Mouse (Mus musculus) 3T3-L1 (cell line): ENCODE measurements around the gene Tmem11.
"Not testable (repeated sequence)": the region's sequence is repeated elsewhere in the genome, so short reads cannot be mapped to it uniquely, and the experiment has no call there.

Experiments used
- DNase-seq: peaks from one replicate; pipeline ENCODE4 v3.0.0-alpha.2; 2015; ENCODE audit warnings: low read depth, low spot score

Gene Tmem11

DNA sequence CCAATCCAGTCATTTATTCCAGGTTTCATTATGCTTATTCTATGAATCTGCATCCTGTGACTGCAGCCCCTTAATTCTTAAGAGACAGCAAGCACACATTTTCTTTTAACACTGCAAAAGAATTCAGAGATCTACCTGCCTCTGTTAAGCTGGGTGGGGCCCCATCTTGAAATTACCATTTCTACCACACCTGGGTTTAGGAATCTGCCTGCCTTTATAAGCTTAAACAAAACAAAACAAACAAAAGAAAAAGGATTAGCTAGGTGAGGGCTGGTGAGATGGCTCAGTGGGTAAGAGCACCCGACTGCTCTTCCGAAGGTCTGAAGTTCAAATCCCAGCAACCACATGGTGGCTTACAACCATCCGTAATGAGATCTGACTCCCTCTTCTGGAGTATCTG lies 7.9 kb upstream of the Tmem11 start:
- not testable (repeated sequence) for DNase-seq

DNA sequence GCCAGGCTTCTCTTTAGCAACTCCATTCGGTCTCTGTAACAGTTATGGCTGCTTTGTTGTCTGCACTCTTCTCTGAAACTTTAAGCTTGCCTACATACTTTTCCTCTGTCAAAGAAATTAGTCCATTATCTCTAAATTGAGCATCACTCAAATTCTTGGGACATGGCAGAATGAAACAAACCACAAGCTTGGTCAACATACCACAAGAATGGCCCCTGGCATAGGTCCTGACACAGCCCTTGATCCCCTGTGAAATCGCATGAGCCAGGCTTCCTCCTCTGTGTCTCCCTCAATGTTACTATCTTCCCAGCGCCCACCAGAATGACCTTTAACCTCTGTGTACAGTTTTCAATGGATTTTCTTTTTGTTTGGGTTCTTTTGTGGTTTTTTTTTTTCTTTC lies 3.3 kb upstream of the Tmem11 start:
- DNase-seq: peak; percentile 44

DNA sequence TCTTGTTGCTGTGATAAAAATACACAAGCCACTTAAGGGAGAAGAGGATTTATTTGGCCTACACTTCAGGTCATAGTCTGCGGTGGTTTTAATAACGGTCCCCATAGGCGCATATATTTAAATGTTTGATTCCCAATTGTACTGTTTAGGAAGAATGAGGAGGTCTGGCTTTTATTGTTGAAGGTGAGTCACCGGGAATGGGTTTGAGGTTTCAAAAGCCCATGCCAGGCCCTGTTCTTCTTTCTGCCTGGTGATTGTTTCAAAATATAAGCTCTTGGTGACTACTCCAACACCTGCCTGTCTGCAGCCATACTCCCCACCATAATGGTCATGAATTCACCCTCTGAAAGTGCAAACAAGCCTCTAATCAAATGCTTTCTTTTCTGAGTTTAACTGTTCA lies 1.5 kb upstream of the Tmem11 start:
- DNase-seq: peak; percentile 63

DNA sequence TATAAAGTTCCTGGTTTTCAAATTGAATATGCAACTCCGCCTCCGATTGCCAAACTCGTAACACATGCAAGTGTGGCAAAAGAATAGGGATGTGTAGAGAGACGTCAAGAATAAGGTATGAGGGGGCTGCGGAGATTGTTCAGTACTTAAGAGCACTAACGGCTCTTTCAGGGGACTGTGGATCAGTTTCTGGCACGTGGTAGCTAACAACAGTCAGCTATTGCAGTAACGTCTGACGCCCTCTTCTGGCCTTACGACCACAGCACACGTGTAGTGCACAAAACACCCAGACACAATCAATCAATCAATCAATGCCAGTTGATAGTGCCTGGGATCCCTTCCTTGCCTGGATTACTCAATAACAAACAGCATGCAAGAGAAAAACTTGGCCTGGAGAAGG lies 351 bp upstream of the Tmem11 start:
- DNase-seq: peak; percentile 81

DNA sequence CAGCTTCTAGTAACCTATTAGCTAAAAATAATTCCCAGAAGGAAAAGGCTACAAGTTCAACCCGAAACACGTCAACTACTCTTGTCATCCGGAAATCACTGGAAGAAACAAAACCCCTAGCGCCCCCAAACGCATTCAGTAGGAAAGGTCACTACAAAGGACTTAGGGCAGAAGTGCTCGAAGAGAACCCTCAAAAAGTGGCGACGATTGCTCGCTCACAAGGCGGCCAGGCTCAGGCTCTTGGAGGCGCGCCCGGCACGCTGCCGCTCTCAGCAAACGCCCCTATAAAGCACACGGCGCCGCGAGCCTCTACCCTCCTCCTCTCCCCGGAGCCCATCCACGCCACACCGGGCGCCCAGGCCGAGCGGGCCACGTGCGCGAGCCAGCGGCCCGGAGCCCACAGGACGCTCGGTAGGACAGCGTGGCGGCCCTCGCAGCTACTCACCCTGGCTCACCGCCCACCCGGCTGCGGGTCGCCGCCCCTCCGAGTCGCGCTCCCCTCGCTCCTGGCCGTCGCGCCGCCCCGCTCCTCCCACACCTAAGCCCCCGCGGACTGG lies 938 bp downstream of the Tmem11 start:
- peak; percentile 67 for DNase-seq

DNA sequence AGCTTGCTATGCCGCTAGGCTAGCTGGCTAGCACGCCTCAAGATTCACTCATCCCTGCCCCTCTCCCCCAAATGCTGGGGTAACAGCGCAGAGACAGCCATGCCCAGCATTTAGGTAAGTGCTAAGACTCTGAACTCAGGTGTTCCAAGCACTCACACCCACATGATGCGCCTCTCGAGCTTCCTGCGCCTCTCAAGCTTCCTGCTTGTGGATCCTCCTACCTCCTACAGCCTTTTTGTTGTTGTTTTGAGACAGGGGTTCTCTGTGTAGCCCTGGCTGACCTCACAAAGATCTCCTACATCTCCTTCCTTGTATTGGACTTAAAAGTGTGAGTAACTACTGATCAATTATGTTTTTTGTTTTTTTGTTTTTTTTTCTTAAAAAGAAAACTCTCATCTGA lies 6.0 kb downstream of the Tmem11 start:
- no peak for DNase-seq

DNA sequence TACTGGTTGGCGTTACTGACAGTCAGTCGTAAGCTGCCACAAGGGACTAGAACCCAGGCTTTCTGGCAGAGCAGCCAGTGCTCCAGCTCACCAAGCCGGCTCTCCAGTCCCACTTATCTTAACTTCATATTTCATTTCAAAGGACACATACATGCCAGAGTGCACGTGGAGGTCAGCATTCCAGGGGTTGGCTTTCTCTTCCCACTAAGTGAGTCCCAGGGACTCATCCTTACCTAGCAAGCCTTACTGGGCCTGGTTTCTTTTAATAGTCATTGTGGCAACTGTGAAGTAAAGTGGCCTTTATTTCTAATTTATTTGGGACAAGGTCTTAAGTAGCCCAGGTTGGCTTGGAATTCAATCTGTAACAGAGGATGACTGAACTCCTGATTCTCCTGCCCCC lies 7.7 kb downstream of the Tmem11 start:
- DNase-seq: no peak

DNA sequence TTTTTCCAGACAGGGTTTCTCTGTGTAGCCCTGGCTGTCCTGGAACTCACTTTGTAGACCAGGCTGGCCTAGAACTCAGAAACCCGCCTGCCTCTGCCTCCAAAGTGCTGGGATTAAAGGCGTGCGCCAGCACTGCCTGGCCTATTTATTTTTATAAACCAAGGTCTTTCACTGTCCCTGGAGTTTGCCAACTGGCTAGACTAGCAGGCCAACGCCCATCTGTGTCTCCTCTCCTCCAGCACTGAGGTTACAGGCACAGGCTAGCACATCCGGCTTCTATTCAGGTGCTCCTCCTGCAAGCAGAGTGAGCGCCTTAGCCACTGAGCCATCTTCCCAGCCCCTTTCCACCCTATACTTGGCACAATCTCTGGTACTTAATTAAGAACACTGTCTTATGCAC lies 9.6 kb downstream of the Tmem11 start:
- not testable (repeated sequence) for DNase-seq

DNA sequence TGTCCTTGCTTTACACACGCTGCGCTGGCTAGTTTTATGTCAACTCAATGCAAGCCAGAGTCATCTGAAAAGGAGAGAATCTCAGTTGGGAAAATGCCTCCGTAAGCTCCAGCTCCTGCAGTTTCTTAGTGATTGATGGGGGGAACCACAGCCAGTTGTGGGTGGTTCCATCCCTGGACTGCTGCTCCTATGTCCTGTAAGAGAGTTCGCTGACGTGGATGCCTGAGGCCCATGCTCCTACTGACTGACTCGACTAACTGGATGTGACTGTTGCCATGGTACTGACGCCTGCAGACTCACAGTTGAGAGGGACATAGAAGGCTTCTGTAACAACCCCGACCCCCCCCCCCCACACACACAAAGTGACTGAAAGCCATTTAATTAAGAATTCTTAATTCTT lies 11.2 kb downstream of the Tmem11 start:
- DNase-seq: no peak

DNA sequence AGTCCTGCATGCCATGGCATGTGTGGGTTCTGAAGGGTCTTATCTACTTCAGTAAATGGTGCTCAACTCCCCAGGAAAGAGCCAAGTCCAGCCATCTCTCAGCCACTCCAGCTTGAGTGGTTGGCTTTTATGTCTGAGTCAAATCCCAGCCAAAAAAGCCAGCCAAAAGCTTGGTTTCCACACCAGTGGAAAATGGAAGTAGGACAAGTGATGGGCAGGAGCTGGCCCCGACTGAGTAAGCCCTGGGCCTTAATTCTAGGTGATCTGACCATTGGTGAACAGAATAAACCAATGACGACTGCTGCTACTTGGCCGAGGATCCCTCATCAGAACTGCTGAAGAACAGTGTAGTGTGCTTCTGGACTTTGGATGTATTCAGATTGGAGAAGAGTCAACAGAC lies 11.6 kb downstream of the Tmem11 start:
- no peak for DNase-seq

DNA sequence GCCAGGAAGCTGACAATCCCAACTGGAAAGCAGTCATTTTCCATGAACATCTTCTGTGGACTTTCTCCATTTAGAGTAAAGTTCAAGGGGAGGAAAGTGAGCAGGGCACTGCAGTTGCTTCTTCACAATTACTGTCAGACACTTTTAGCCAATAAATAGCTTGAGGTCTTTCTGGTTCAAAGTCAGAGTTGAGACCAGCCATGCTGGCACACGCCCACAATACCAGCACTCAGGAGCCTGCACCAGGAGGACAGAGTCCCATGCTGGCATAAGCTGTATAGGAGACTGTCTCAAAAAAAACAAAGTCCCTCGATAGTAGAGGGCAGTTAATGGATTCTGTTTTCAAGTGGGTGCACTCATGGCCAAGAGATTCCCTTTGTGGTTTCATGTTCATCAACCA lies 13.1 kb downstream of the Tmem11 start:
- DNase-seq: no peak

DNA sequence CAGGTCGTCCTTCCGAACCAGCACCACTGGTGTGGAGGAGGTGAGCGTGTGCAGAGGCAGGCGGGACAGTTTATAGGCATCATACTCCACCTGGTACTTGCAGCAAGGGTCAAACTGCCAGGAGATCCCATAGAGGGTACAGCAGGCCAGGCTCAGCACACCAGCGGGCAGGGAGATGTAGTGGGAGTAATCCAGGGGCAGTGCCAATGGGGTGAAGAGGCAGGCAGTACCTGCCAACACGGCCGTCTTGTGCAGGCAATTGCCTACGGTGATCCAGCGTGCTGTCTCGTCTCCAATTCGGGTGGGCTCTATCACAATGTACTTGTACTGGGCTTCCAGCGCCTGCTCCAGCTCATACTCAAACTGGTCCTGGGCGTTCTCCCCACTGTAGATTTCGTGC lies 14.2 kb downstream of the Tmem11 start:
- DNase-seq: no peak

DNA sequence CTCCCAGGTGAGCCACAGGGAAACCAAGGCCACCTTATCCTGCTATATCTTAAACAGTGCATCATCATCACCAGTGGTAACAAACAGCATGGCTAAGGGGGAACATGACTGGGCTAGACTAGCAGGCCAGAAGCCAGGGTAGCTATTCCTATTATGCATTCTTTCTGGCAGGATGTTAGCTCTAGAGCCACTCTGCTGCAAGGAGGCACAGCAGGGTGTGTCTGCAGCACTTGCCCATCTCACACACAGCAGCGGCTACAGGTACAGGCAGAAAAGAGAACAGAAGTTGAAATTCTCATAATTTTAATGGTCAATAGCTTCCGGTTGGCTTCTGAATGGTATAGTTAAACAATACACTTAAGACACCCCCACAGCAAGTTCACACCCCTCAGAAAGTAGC lies 14.9 kb downstream of the Tmem11 start:
- DNase-seq: no peak

DNA sequence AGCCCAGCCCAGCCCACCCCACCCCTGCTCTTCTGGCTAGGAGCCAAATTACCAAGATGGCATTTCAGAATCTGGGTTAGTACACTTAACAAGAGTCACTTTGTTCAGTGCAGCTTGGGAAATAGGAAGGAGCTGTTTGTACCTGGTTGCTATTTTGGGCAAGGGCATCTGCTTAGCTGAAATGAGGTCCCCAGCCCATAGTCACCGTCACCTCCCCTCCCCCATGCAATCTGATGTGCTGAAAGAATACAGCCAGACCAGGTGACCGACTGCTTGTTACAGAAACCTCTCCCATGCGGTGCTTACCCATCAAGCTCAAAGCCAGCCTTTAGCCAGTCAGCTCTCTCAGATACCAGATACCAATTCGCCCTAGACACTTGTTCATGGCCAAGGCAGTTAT lies 15.9 kb downstream of the Tmem11 start:
- DNase-seq: no peak

DNA sequence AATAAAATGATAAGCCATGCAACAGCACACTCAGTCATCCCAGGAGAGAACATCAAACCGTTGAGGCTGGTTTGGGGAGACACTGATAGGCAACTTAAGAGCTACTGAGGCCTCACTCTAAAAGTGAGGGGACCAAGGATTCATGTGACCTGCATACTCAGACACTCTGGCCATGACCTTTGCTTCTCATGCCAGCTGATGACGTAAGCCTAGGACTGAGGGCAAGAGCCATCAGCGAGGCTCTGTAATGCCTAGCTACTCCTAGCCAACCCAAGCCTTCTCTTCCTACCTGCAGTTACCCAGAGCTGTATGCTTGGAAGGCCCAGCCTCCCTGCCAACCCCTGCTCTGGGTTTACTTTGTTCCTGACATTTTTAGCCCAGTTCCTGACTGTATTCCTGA lies 17.1 kb downstream of the Tmem11 start:
- DNase-seq: no peak

DNA sequence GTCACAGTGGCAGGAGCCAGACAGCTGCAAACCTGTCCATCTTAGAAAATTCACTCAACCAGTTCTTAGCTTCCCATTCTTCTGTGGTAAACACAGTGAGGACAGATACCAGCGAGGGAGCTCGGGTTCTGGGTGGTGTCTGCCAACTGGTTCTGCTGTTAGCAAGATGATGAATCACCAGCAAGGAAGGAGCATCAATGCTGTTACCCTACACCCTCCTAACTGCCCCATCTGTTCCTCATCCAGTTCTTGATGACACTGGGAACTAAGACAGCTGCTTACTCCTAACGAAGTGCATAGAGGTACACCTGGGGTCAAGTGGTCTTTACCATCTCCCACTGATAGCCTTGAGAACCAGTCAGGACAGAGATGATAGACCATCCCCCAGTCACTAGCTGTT lies 22.5 kb downstream of the Tmem11 start:
- DNase-seq: peak; percentile 66

DNA sequence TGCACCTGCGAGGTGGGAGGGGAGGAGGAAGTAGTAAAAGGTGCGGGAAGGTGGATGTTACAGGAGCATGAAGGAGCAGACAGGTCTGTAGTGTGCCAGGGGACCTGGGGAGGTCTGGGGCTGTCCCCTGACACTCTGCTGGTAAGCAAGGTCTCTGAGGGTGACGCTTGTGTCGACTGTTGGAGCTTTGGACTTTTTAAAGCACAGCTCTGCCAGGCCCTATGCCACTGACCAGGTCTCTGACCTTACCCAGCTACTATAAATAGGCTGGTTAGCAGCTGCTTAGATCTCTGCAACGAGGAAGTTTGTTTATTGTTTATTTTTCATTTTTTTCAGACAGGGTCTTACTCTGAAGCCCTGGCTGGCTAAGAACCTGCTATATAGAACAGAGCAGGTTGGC lies 33.7 kb downstream of the Tmem11 start:
- no peak for DNase-seq

DNA sequence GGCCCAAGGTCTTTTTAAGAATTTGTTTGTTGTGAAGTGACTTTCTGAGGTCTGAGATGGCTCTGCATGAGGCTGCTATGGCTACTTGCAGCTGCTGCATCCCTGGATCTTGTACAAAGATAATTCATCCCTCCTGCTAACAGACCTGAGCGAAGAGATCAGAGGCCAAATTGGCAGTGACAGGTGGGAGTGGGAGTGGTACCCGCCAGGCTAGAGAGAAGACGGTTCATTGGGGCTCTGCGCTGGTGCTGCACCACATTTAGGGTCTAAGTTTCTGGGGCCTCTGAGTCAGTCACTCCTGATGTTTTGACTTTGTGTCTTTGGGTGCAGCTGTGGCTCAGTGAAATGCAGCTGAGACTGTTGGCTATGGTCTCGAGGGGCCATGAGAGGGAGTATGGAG lies 35.7 kb downstream of the Tmem11 start:
- no peak for DNase-seq

DNA sequence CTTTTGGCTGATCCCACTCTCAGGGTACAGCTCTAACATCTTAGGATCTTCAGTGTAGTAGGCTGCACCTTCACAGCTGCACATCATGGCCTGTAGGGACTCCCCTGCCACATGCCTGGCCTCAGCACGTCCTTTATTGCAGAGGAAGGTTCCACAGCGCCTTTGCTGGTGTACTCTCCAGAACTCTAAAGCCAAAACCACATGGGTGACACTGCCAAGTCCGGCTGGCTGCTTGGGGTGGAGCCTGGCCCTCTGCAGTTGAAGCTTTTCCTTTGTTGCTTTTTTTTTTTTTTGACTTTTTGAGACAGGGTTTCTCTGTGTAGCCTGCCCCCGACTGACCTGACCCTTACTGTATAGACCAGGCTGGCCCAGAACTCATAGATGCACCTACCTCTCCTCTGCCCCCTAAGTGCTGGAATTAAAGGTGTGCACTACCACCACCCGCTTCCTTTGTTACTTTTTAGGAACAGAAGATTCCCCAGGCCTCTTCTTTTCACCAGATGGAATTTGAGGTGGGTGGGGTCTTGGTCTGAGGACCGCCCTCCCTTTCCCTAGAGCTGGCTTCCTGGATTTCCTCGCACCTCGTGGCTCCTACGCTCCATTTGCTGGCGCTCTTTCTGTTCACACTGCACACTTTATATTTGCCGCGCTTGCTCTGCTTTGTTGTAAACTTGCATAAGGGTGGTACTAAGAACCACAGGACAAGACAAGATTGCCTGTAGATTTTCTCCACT lies 37.4 kb downstream of the Tmem11 start:
- peak; percentile 55 for DNase-seq

DNA sequence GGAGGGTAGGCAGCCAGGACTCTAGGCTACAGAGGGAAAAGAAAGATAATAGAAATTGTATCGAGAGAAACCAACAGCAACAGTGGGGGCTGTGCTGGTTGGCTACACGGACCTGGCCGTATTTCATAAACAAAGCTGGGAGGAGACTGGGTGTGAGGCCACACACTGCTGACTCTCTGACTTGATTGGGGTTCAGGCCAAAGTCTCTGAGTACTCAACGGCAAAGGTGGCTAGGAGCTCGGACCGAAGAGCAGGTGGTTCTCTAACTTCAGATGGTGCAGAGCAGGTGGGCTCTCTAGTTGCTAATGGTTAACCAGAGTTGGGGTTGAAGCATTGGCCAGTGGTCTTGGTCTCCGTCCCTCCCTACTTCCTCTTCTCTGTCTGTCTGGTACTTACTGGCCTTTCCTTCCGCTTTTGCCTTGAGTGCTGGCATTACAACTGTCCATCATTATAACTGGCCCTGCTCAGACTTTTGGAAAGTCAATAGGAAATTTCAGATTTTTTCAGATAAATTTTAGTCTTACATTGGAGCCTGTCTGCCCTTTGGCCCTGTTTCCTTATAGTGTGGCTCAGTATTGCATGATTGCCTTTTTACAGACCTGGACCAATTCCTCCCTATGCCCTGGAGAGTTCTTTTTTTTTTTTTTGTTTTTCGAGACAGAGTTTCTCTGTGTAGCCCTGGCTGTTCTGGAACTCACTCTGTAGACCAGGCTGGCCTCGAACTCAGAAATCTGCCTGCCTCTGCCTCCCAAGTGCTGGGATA lies 41.2 kb downstream of the Tmem11 start:
- no peak for DNase-seq

DNA sequence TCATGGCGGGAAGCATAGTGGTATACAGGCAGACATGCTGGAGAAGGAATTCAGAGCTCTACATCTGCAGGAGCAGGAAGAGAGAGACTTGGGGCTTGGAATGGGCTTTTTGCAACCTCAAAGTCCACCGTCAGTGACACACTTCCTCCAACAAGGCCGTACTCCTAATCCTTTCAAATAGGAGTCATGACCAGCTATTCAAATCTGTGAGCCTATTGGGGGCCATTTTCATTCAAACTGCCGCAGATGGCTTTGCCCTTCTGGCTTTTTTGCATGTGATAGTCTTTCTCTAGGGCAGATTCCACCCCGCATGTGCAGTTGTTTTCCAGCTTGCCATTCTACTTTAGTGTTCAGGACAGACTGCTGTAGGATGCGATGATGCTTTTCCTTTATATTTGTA lies 42.2 kb downstream of the Tmem11 start:
- no peak for DNase-seq

DNA sequence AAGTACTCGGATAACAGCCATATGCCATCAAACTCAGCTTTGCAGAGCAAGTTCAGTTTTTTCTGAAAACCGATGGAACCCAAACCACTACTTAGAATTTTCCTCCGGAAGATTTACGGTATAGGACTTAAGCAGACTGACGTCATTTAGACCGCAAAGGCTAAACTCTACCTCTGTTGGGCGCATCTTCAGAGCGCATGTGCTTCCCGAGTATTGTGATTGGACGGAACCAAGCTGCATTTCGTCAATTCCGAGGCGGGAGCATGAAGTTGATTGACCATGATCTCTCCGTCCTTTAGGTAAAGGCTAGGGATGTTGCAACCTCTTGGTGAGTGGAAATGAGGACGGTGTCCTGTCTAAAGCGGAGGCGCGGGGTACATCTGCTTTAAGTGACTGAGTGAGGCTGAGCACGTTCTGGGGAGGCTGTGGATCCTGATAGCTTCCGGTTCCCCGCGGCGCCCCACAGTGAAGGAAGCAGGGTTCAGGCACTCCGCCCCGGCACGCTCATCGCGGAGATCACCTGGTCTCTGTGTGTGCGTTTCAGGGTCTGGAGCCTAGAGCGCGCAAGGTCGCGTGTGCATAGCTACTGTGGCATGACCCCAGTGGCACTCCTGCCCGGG lies 48.5 kb downstream of the Tmem11 start, which contains the start of gene Dhrs7b:
Gene Dhrs7b (plus strand): TSS at position 199 of the 620 bp plus-strand sequence.
- DNase-seq: peak; percentile 98
